Mouse (Mus musculus) heart, embryonic 10.5 days (tissue): ENCODE measurements around the gene Rgs3. TPM values are rescaled to one million over a fixed set of nuclear protein-coding genes. Genes with fewer than 3 reads are reported as not detected.

ENCODE experiments used
- DNase-seq: peaks from one replicate; pipeline ENCODE4 v3.0.0-alpha.2; 2017; ENCODE audit warnings: low spot score
- H3K27ac ChIP-seq: fragments of 300-500 bp; sonication (generic); 2 replicates; pipeline ENCODE4 v1.5.1; 2016; ENCODE audit warnings: mild to moderate bottlenecking
- H3K27me3 ChIP-seq: fragments of 300-500 bp; sonication (generic); 2 replicates; pipeline ENCODE4 v1.6.1; 2016; ENCODE audit warnings: mild to moderate bottlenecking; ENCODE audit not compliant: poor library complexity, insufficient read depth, severe bottlenecking
- H3K36me3 ChIP-seq: fragments of 300-500 bp; sonication (generic); 2 replicates; pipeline ENCODE4 v1.6.1; 2016; ENCODE audit warnings: mild to moderate bottlenecking, moderate library complexity
- H3K4me1 ChIP-seq: fragments of 300-500 bp; sonication (generic); 2 replicates; pipeline ENCODE4 v1.6.1; 2016; ENCODE audit warnings: mild to moderate bottlenecking
- H3K4me3 ChIP-seq: fragments of 300-500 bp; sonication (generic); 2 replicates; pipeline ENCODE4 v1.5.1; 2016; ENCODE audit warnings: mild to moderate bottlenecking, moderate library complexity
- H3K9me3 ChIP-seq: fragments of 300-500 bp; sonication (generic); 2 replicates; pipeline ENCODE4 v1.6.1; 2016; ENCODE audit warnings: mild to moderate bottlenecking, moderate library complexity
- WGBS: fragments of 180-500 bp; shearing (Covaris S2); methylation state at CpG from one replicate; pipeline ENCODE4 v1.1.7; 2016; 5-methylcytosine and 5-hydroxymethylcytosine counted together
- polyA plus RNA-seq: library from polyadenylated mRNA; unstranded; fragments of >200 nt; fragmentation: Nextera tagmentation; extraction: Ambion mirVana; gene quantifications from 2 replicates; pipeline ENCODE4 v1.2.1, GENCODE M21; 2016

Rgs3 gene
- 61.4 and 65.4 TPM in 2 replicates for polyA plus RNA-seq

DNA sequence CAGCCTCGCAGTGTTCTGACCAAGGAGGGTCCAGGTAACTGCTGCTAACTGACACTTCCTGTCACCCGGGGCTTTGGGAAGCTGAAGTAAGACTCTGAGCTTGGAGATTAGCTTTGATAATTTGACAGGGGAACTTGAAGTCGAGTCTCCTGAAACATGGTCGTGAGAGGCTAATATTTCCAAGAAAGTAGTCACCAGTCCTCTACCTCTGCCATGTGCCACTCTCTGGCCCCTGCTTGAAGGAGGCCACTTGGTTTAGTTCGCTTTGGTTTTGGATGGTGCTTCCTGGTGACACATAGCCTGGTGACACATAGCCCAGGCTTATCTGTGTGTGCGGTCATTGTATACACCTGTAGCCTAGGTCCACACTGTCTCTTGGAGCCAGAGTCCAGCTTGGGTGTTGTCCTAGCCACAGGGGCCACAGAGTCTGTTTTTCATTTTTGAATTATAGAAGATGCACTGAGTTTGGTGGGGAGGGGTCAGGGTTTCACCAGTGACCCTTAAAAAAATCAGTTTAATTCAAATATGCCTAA lies at the start of gene Rgs3:
Gene Rgs3 (plus strand): TSS at position 51 of the 533 bp plus-strand sequence.
- Histone ChIP-seq H3K36me3 (no peaks in the 10 kb centered on the region), H3K4me1 (peaks cover 12% of the 10 kb centered on the region), H3K27me3 (peaks cover 60% of the 10 kb centered on the region), H3K27ac (no peak within 1 kb of the TSS), H3K9me3 (no peaks in the 10 kb centered on the region), H3K4me3 (no peak within 1 kb of the TSS)
- DNase-seq, result no peak
- 48% methylated on average over 6 of the region's 6 CpGs for WGBS

DNA sequence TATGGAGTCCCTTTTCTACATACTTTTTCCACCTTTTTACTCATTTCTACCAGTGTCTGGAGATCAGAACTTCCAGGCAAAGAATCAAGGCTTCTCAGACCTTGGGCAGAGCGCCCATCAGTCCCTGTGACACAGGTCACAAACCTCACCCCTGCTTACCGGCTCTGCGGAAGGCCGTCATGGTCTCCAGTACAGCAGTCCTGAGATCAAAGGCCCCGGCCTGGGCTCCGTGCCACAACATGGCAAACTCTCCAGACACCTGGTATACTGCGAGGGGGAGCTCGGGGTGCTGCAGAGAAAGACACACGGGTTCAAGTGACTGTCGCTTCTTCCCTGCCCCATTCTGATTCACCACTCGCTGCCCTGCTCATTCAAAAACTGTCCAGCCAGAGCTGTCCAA lies 49.7 kb upstream of the Rgs3 start:
- Histone ChIP-seq H3K4me1 (peaks cover 5% of the 10 kb centered on the region; the same call in 1 of the 2 replicates), H3K9me3 (no peaks in the 10 kb centered on the region), H3K27me3 (no peaks in the 10 kb centered on the region), H3K36me3 (peaks cover 68% of the 10 kb centered on the region), H3K27ac (no peak overlapping the region), H3K4me3 (no peak overlapping the region)
- no peak for DNase-seq
- WGBS, result 91% methylated on average over 11 of the region's 11 CpGs

DNA sequence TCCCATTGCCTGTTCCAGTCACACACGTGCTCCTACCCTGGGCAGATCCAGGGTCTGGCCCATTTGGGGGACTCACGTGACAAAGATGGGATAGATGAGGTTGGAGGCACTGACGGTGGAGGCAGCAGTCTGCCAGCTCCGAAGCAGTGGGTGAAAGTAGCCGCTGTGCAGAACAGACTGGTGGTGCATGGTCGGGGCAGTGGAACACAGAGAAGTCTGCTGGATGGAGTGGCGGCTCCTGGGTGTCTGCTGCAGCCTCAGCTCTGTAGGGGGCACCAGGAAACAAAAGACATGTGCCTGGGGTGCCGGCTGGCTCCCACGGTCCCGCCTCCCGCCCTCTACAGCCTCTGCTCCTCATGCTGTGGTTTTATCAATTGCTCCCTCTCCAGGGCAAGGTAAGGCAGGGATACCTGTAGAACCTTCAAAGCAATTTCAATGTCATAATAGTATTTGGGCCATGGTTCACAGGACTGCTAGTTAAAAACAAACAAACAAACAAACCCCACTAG lies 45.6 kb upstream of the Rgs3 start:
- Histone ChIP-seq H3K27me3 (no peaks in the 10 kb centered on the region), H3K4me3 (0 out of 2 replicates have a peak overlapping the region, but pooled peaks have one; percentile 7), H3K9me3 (no peaks in the 10 kb centered on the region), H3K36me3 (peaks cover 55% of the 10 kb centered on the region), H3K4me1 (peaks cover 38% of the 10 kb centered on the region), H3K27ac (0 out of 2 replicates have a peak overlapping the region, but pooled peaks have one; percentile 33)
- 42% methylated on average over 11 of the region's 11 CpGs for WGBS
- DNase-seq, result no peak

DNA sequence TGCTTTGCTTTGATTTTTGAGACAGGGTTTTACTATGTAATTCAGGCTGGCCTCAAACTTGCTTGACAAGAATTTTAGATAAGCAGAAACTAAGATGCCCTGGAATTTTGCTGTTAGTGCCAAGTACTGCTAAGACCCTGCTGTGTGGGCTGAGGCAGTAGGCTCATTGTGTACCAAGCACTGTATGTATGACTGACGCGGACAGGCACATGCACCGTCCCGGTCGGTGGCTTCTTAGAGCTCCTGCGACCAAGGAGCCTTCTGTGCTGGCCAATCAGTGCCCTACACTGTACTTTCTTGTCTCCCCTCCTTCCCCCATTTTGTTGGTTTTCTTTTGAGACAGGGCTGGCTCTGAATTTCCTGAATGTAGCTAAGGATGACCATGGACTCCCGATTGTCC lies 44.7 kb upstream of the Rgs3 start:
- H3K27ac ChIP-seq, result peak overlapping the region; percentile 84
- DNase-seq, result no peak
- peaks cover 39% of the 10 kb centered on the region for H3K4me1 ChIP-seq

DNA sequence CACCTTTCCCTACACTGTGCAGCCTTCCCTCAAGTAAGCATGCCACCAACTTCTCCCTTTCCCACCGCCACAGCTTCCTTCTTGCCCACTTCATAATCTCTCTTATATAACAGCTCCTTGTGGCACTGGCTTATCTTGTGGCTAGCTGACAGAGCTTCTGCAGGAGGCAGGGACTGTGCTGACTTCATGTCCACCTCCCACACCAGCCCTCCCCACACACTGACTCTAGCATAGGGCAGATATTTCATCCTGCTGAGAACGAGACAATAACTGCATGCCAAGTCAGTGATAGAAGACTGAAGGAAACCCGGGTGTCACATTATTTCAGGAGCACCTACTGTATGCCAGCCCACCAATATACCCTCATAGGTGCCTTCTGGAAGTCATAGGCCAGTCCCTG lies 44.2 kb upstream of the Rgs3 start:
- peaks cover 40% of the 10 kb centered on the region for H3K4me1 ChIP-seq
- no peak for DNase-seq

More for the DNA sequence above, 44.7 kb upstream of the Rgs3 start:
- Histone ChIP-seq H3K4me3 (peak overlapping the region; percentile 71), H3K9me3 (no peaks in the 10 kb centered on the region), H3K27me3 (no peaks in the 10 kb centered on the region), H3K36me3 (peaks cover 45% of the 10 kb centered on the region)
- 82% methylated on average over 7 of the region's 7 CpGs for WGBS

DNA sequence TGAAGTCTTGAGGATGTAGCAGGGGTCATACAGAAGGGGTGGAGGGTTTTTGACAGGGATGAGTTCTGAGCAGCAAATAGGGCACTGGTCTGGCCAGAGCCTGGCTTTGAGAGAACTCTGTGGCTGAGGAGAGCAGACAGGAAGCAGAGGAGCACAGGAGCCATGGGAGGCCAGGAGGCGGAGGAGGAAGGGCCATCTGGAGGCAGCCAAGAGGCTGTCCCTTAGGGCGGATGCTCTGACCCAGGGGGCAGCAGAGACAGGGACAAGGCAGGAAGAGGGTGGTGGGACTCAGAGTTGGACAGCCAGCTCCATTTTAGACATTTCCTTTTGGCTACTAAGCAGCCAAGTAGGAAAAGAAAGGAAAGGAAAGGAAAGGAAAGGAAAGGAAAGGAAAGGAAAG lies 43.6 kb upstream of the Rgs3 start:
- DNase-seq, result peak; percentile 89
- Histone ChIP-seq H3K9me3 (no peaks in the 10 kb centered on the region), H3K4me3 (peak overlapping the region; percentile 71), H3K27me3 (no peaks in the 10 kb centered on the region), H3K36me3 (peaks cover 35% of the 10 kb centered on the region), H3K4me1 (peaks cover 41% of the 10 kb centered on the region), H3K27ac (peak overlapping the region; percentile 84)
- WGBS, result 23% methylated on average over 2 of the region's 2 CpGs

More for the DNA sequence above, 44.2 kb upstream of the Rgs3 start:
- no peaks in the 10 kb centered on the region for H3K9me3 ChIP-seq
- peak overlapping the region; percentile 84 for H3K27ac ChIP-seq
- H3K4me3 ChIP-seq, result peak overlapping the region; percentile 71
- 59% methylated on average over 3 of the region's 3 CpGs for WGBS
- no peaks in the 10 kb centered on the region for H3K27me3 ChIP-seq
- H3K36me3 ChIP-seq, result peaks cover 40% of the 10 kb centered on the region

DNA sequence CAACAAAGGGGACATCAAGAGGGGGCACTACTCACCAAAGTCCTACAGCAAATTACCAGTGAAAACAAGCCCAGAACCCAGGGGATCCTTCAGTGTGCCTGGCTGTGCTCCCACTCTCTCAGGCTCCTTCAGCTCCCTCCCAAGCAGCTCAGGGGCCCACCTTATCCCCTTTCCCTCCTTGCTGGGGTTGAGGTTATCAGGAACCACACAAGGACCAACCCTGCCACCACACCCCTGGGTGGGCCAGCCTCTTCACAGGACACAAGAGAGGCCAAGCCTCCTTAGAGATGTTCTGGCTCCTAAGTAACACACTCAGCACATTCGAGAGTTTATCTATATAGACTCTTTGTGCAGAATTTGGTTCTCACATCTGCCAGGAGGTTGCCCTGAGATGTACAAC lies 43.1 kb upstream of the Rgs3 start:
- peak; percentile 92 for DNase-seq
- Histone ChIP-seq H3K27me3 (no peaks in the 10 kb centered on the region), H3K9me3 (no peaks in the 10 kb centered on the region), H3K27ac (peak overlapping the region; percentile 84), H3K36me3 (peaks cover 30% of the 10 kb centered on the region), H3K4me3 (peak overlapping the region; percentile 71), H3K4me1 (peaks cover 41% of the 10 kb centered on the region)
- WGBS, result 54% methylated on average over 1 of the region's 1 CpGs

DNA sequence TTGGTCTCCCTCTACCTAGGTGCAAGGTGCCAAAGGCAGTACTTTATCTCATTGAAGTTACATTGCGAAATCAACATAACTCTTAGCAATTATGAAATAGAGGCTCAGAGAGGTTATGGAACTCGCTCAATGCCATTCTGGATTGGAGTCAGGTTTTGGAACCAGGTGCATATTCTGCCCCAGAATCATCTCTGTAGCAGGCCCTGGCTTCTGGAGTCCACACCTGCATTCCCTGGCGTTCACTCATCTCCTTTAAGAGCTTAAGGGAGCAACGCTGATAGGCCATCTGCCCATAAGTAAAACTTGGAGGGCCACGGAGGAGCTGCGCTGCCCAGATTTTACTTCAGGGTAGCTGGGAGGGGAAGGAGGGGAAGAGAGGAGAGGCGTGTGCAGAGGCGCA lies 42.6 kb upstream of the Rgs3 start:
- peak overlapping the region; percentile 84 for H3K27ac ChIP-seq
- DNase-seq, result no peak
- WGBS, result 82% methylated on average over 8 of the region's 8 CpGs
- H3K36me3 ChIP-seq, result peaks cover 25% of the 10 kb centered on the region
- H3K9me3 ChIP-seq, result no peaks in the 10 kb centered on the region
- H3K4me1 ChIP-seq, result peaks cover 41% of the 10 kb centered on the region
- H3K4me3 ChIP-seq, result peak overlapping the region; percentile 71
- no peaks in the 10 kb centered on the region for H3K27me3 ChIP-seq

DNA sequence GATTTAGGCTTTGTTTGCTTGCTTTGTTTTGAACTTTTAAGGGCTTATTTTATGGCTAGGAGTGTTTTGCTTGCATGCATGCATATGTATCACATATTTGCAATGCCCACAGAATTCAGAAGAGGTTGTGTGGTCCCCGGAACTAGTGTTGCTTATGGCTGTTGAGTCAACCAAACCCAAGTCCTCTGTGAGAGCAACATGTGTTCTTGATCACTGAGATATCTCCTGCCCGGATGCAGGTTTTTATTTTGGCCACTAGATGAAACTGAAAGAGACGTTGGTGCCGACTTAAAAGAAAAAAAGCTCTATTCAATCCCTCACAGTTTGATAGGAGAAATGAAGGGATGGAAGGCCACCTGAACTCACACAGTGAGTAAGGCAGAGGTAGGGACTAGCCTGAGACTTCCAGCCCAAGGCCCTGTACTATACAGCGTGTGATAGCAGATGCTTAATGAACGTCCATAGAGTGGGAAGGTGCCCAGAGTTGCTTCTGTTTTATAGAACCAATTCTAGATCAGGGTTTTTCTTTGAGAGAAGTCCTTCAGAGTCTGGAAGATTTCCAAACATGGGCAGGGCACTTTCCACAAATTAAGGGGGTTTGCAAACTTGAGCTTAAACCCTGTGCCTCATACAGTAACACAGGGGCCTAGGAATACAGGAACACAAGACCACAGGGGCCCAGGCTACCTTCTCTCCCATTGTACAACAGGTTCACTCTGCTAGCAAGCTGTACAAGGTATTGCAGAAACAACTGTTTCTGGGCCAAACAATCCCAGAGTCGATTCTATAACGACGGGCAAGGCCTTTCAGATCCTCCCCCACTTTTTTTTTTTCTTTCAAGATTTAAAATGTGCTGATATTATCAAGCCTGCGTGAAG lies 41.9 kb upstream of the Rgs3 start:
- peaks cover 41% of the 10 kb centered on the region for H3K4me1 ChIP-seq
- H3K9me3 ChIP-seq, result no peaks in the 10 kb centered on the region
- peak overlapping the region; percentile 71 for H3K4me3 ChIP-seq
- peaks cover 24% of the 10 kb centered on the region for H3K36me3 ChIP-seq
- DNase-seq, result no peak
- H3K27ac ChIP-seq, result peak overlapping the region; percentile 92
- WGBS, result 84% methylated on average over 10 of the region's 10 CpGs
- no peaks in the 10 kb centered on the region for H3K27me3 ChIP-seq

DNA sequence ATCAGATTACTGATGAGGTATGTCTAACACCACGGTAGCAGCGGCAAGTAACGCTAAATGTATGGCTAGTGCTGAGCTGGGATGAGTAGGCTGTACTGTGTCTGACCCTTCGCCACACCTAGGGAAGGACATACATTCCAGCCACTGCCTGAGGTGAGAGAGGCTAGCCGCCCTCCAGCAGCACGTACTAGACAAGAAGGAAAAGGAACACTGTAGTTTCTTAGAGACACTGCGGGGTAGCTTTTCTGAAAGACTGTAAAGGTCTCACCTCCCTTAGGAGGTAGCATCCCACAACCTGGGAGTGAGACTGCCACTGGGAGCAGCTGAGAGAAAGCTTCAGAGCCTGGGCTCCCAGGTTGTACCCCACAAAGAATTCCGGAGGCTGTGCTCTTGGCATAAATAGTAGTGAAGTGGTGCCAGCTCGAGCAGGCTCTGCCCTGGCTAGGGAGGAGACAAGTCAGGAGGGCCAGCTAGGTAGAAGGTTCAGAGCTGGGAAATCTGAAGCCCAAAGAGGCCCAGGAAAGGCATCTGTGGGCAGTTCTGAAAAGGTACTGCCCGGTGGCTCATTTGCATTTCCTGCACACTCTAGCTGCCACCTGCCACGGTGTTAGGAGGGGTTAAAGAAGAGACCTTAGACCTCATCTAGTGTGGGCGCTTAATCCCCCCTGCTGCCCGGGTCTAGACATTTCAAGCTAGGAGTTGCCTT lies 41.1 kb upstream of the Rgs3 start:
- no peak for DNase-seq
- peaks cover 24% of the 10 kb centered on the region for H3K36me3 ChIP-seq
- no peaks in the 10 kb centered on the region for H3K27me3 ChIP-seq
- H3K4me3 ChIP-seq, result peak overlapping the region; percentile 71
- peak overlapping the region; percentile 92 for H3K27ac ChIP-seq
- WGBS, result 52% methylated on average over 13 of the region's 13 CpGs
- peaks cover 42% of the 10 kb centered on the region for H3K4me1 ChIP-seq
- H3K9me3 ChIP-seq, result no peaks in the 10 kb centered on the region

DNA sequence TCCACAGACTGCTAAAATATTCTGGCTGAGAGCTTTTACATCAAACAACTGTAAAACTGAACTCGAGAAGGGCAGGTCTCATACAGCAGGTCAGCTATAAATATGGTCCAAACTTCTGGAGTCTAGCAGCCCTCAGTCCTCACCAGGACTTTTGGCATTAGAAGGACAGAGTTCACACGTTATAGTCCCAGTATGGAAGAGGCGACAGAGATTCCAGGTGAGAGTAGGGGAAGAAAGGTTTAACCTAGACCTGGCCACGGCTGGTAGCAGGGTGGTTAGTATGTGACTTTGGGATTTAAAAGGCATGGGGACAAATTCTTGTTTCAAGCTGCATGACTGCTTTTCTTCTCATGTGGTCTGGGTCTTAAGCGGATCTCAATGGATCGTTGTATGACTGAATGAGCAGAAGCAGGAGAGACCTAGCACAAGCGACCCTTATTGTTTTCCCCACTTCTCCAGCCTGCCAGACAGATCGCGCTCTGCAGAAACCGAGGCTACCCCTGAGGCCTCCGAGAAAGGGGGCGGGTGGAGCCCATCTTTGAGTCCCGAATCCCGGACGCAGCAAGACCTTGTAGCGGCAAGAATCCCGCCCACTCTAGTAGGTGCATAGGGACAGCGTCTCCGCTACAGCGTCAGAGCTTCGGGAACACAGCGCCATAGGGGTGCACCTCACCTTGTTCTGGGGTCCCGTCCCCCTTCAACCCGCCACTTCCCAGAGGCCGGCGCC lies 40.4 kb upstream of the Rgs3 start:
- Histone ChIP-seq H3K4me3 (peak overlapping the region; percentile 71), H3K9me3 (no peaks in the 10 kb centered on the region), H3K27me3 (no peaks in the 10 kb centered on the region), H3K36me3 (peaks cover 21% of the 10 kb centered on the region), H3K27ac (peak overlapping the region; percentile 92), H3K4me1 (peaks cover 45% of the 10 kb centered on the region)
- peak; percentile 85 for DNase-seq
- WGBS, result 2% methylated on average over 26 of the region's 26 CpGs

DNA sequence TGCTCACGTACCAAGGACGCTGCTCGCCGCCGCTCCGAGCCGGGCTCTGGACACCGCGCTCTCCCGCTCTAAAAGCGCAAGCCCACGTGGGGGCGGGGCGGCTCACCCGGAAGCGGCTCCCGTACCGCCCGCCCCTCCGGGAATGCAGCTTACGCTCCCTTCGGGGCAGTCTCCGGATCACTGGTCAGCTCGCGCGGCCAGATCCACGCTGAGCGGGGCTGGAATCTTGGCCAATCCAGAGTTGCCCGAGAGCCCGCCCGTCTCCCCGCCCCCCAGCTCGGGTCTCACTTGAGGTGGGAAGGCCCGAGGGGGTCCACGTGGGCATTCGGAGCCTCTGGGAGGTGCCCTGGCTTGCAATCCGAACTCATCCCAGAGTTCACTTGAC lies 39.8 kb upstream of the Rgs3 start, which contains the start of gene Alad:
Gene Alad (minus strand): TSS at position 70 of the 385 bp plus-strand sequence.
- peak within 1 kb of the TSS; percentile 71 for H3K4me3 ChIP-seq
- peaks cover 48% of the 10 kb centered on the region for H3K4me1 ChIP-seq
- no peaks in the 10 kb centered on the region for H3K9me3 ChIP-seq
- no peaks in the 10 kb centered on the region for H3K27me3 ChIP-seq
- under 1% methylated on average over 37 of the region's 37 CpGs for WGBS
- H3K27ac ChIP-seq, result peak within 1 kb of the TSS; percentile 92
- H3K36me3 ChIP-seq, result peaks cover 21% of the 10 kb centered on the region
- DNase-seq, result peak; percentile 96
